Mouse (Mus musculus) embryonic facial prominence, embryonic 15.5 days (tissue): ENCODE measurements around the gene Ifi44. TPM values are rescaled to one million over a fixed set of nuclear protein-coding genes. Genes with fewer than 3 reads are reported as not detected.

ENCODE experiments used
- ATAC-seq: fragments of 200-750 bp; cut with Nextera tagmentation; 2 replicates; pipeline ENCODE4 v1.8.0; 2017; ENCODE audit warnings: low read depth, moderate TSS enrichment; ENCODE audit not compliant: insufficient number of reproducible peaks, low FRiP score, low TSS enrichment
- H3K27ac ChIP-seq: fragments of 300-500 bp; sonication (generic); replicated peaks from 2 replicates; pipeline ENCODE4 v1.5.1; 2015; ENCODE audit warnings: mild to moderate bottlenecking, inconsistent platforms
- H3K27me3 ChIP-seq: fragments of 300-500 bp; sonication (generic); 2 replicates; pipeline ENCODE4 v1.6.1; 2015; ENCODE audit warnings: inconsistent platforms
- H3K36me3 ChIP-seq: fragments of 300-500 bp; sonication (generic); 2 replicates; pipeline ENCODE4 v1.6.1; 2015; ENCODE audit warnings: mild to moderate bottlenecking, inconsistent platforms
- H3K4me1 ChIP-seq: fragments of 300-500 bp; sonication (generic); 2 replicates; pipeline ENCODE4 v1.6.1; 2015; ENCODE audit warnings: inconsistent platforms
- H3K4me2 ChIP-seq: fragments of 300-500 bp; sonication (generic); replicated peaks from 2 replicates; pipeline ENCODE4 v1.6.1; 2015; ENCODE audit warnings: mild to moderate bottlenecking, inconsistent platforms
- H3K4me3 ChIP-seq: fragments of 300-500 bp; sonication (generic); replicated peaks from 2 replicates; pipeline ENCODE4 v1.5.1; 2015; ENCODE audit warnings: mild to moderate bottlenecking, inconsistent platforms
- H3K9ac ChIP-seq: fragments of 300-500 bp; sonication (generic); 2 replicates; pipeline ENCODE4 v1.6.1; 2015; ENCODE audit warnings: inconsistent platforms
- H3K9me3 ChIP-seq: fragments of 300-500 bp; sonication (generic); replicated peaks from 2 replicates; pipeline ENCODE4 v1.6.1; 2016; ENCODE audit warnings: inconsistent platforms
- WGBS: fragments of 180-500 bp; shearing (Covaris S2); methylation state at CpG from one replicate; pipeline ENCODE4 v1.1.7; 2015; 5-methylcytosine and 5-hydroxymethylcytosine counted together
- polyA plus RNA-seq: library from polyadenylated mRNA; unstranded; fragments of >200 nt; fragmentation: Nextera tagmentation; extraction: Ambion mirVana; gene quantifications from 2 replicates; pipeline ENCODE4 v1.2.1, GENCODE M21; 2015

Gene Ifi44
- 1.00 and 2.0 TPM in 2 replicates for polyA plus RNA-seq

- Histone ChIP-seq H3K9ac (no peak within 1 kb of the TSS), H3K4me2 (no peak within 1 kb of the TSS; the same call in 1 of the 2 replicates), H3K4me3 (no peak within 1 kb of the TSS), H3K4me1 (no peaks in the 10 kb centered on the region), H3K36me3 (no peaks in the 10 kb centered on the region), H3K27ac (no peak within 1 kb of the TSS), H3K9me3 (no peaks in the 10 kb centered on the region), H3K27me3 (no peaks in the 10 kb centered on the region)
- WGBS, result 34% methylated on average over 7 of the region's 7 CpGs
- no peak for ATAC-seq
These were observed at the start of gene Ifi44 for GRCm38 (mm10) chr3:151749737-151750136. Ifi44 (minus strand) TSS chr3:151749960.

- Histone ChIP-seq H3K9ac (no peak overlapping the region), H3K27me3 (no peaks in the 10 kb centered on the region), H3K4me3 (no peak overlapping the region), H3K9me3 (no peaks in the 10 kb centered on the region), H3K4me1 (no peaks in the 10 kb centered on the region), H3K36me3 (no peaks in the 10 kb centered on the region), H3K27ac (no peak overlapping the region), H3K4me2 (no peak overlapping the region)
- no peak for ATAC-seq
- 60% methylated on average over 8 of the region's 8 CpGs for WGBS
These were observed 38.9 kb upstream of the Ifi44 start for GRCm38 (mm10) chr3:151788622-151789021.

GRCm38 (mm10) chr3:151775089-151775488 is 25.3 kb upstream of the Ifi44 start:
- WGBS, result 66% methylated on average over 4 of the region's 4 CpGs
- Histone ChIP-seq H3K4me3 (no peak overlapping the region), H3K9me3 (no peaks in the 10 kb centered on the region), H3K27ac (no peak overlapping the region), H3K9ac (no peak overlapping the region), H3K4me1 (no peaks in the 10 kb centered on the region), H3K4me2 (no peak overlapping the region), H3K27me3 (no peaks in the 10 kb centered on the region), H3K36me3 (no peaks in the 10 kb centered on the region)
- no peak for ATAC-seq

- ATAC-seq, result no peak
- no peaks in the 10 kb centered on the region for H3K27me3 ChIP-seq
- no peaks in the 10 kb centered on the region for H3K36me3 ChIP-seq
- no peaks in the 10 kb centered on the region for H3K4me1 ChIP-seq
- no peak overlapping the region for H3K9ac ChIP-seq
- H3K4me3 ChIP-seq, result no peak overlapping the region
- no peak overlapping the region for H3K27ac ChIP-seq
- WGBS, result 43% methylated on average over 3 of the region's 3 CpGs
- H3K4me2 ChIP-seq, result no peak overlapping the region
- H3K9me3 ChIP-seq, result no peaks in the 10 kb centered on the region
These were observed 21.3 kb upstream of the Ifi44 start for GRCm38 (mm10) chr3:151771074-151771473.

GRCm38 (mm10) chr3:151748514-151748913 is 1.2 kb downstream of the Ifi44 start:
- 85% methylated on average over 1 of the region's 1 CpGs for WGBS
- no peaks in the 10 kb centered on the region for H3K36me3 ChIP-seq
- no peak overlapping the region for H3K4me2 ChIP-seq
- H3K4me3 ChIP-seq, result no peak overlapping the region
- no peaks in the 10 kb centered on the region for H3K4me1 ChIP-seq
- H3K9ac ChIP-seq, result no peak overlapping the region
- no peaks in the 10 kb centered on the region for H3K27me3 ChIP-seq
- ATAC-seq, result no peak
- no peak overlapping the region for H3K27ac ChIP-seq
- no peaks in the 10 kb centered on the region for H3K9me3 ChIP-seq

GRCm38 (mm10) chr3:151746058-151746457 is 3.7 kb downstream of the Ifi44 start:
- Histone ChIP-seq H3K4me2 (no peak overlapping the region), H3K4me3 (no peak overlapping the region), H3K27me3 (no peaks in the 10 kb centered on the region), H3K9me3 (no peaks in the 10 kb centered on the region), H3K9ac (no peak overlapping the region), H3K27ac (no peak overlapping the region), H3K4me1 (no peaks in the 10 kb centered on the region), H3K36me3 (no peaks in the 10 kb centered on the region)
- no peak for ATAC-seq
- WGBS, result 89% methylated on average over 8 of the region's 8 CpGs

- H3K4me3 ChIP-seq, result no peak overlapping the region
- H3K4me2 ChIP-seq, result no peak overlapping the region
- 65% methylated on average over 1 of the region's 1 CpGs for WGBS
- no peaks in the 10 kb centered on the region for H3K4me1 ChIP-seq
- ATAC-seq, result no peak
- H3K9ac ChIP-seq, result no peak overlapping the region
- no peaks in the 10 kb centered on the region for H3K9me3 ChIP-seq
- no peaks in the 10 kb centered on the region for H3K36me3 ChIP-seq
- no peak overlapping the region for H3K27ac ChIP-seq
- no peaks in the 10 kb centered on the region for H3K27me3 ChIP-seq
These were observed 7.5 kb downstream of the Ifi44 start for GRCm38 (mm10) chr3:151742223-151742622.

- ATAC-seq, result no peak
- Histone ChIP-seq H3K36me3 (no peaks in the 10 kb centered on the region), H3K4me1 (no peaks in the 10 kb centered on the region), H3K4me2 (no peak overlapping the region), H3K27me3 (no peaks in the 10 kb centered on the region; the same call in 1 of the 2 replicates), H3K27ac (no peak overlapping the region), H3K9me3 (no peaks in the 10 kb centered on the region), H3K9ac (no peak overlapping the region), H3K4me3 (no peak overlapping the region)
- 12% methylated on average over 1 of the region's 1 CpGs for WGBS
These were observed 33.5 kb downstream of the Ifi44 start for GRCm38 (mm10) chr3:151716246-151716645.

- Histone ChIP-seq H3K4me3 (no peak overlapping the region), H3K9ac (no peak overlapping the region), H3K36me3 (no peaks in the 10 kb centered on the region), H3K27ac (no peak overlapping the region), H3K4me1 (no peaks in the 10 kb centered on the region), H3K4me2 (no peak overlapping the region), H3K27me3 (no peaks in the 10 kb centered on the region), H3K9me3 (no peaks in the 10 kb centered on the region)
- no peak for ATAC-seq
- WGBS, result 88% methylated on average over 4 of the region's 4 CpGs
These were observed 42.4 kb downstream of the Ifi44 start for GRCm38 (mm10) chr3:151707335-151707734.

Other genes with a start within 250 kb of the Ifi44 start
- gene Ifi44l, start 12.9 kb upstream of the Ifi44 start, polyA plus RNA-seq, result 0.12 and 0.16 TPM in 2 replicates
- 13.1 and 16.8 TPM in 2 replicates for gene Ptgfr, start 87.7 kb upstream of the Ifi44 start, polyA plus RNA-seq